Mouse (Mus musculus) embryonic facial prominence, embryonic 11.5 days (tissue): ENCODE measurements around the gene Chst11. TPM values are rescaled to one million over a fixed set of nuclear protein-coding genes. Genes with fewer than 3 reads are reported as not detected.
A peak's percentile ranks its signal among the peaks of the same experiment; 100 is the strongest.

Source experiments
- ATAC-seq: fragments of 200-750 bp; cut with Nextera tagmentation; replicated peaks from 2 replicates; pipeline ENCODE4 v1.8.0; 2017; ENCODE audit warnings: low read depth; ENCODE audit not compliant: insufficient number of reproducible peaks, low FRiP score, low TSS enrichment
- DNase-seq: peaks from one replicate; pipeline ENCODE4 v3.0.0-alpha.2; 2015; ENCODE audit warnings: low spot score
- H3K27ac ChIP-seq: fragments of 300-500 bp; sonication (generic); replicated peaks from 2 replicates; pipeline ENCODE4 v1.5.1; 2014; ENCODE audit warnings: mild to moderate bottlenecking, low read depth, low read length, control low read depth
- H3K27me3 ChIP-seq: fragments of 300-500 bp; sonication (generic); 2 replicates; pipeline ENCODE4 v1.6.1; 2014; ENCODE audit warnings: mild to moderate bottlenecking, low read length, moderate library complexity, mixed read lengths; ENCODE audit not compliant: control insufficient read depth, insufficient read depth
- H3K36me3 ChIP-seq: fragments of 300-500 bp; sonication (generic); replicated peaks from 2 replicates; pipeline ENCODE4 v1.6.1; 2014; ENCODE audit warnings: low read depth, mild to moderate bottlenecking, low read length, moderate library complexity, mixed read lengths; ENCODE audit not compliant: control insufficient read depth, insufficient read depth
- H3K4me1 ChIP-seq: fragments of 300-500 bp; sonication (generic); 2 replicates; pipeline ENCODE4 v1.6.1; 2014; ENCODE audit warnings: low read length, mixed read lengths; ENCODE audit not compliant: control insufficient read depth, insufficient read depth
- H3K4me2 ChIP-seq: fragments of 300-500 bp; sonication (generic); 2 replicates; pipeline ENCODE4 v1.6.1; 2014; ENCODE audit warnings: low read depth, mild to moderate bottlenecking, control low read depth, low read length, moderate library complexity
- H3K4me3 ChIP-seq: fragments of 300-500 bp; sonication (generic); 2 replicates; pipeline ENCODE4 v1.5.1; 2014; ENCODE audit warnings: low read depth, low read length, control low read depth
- H3K9ac ChIP-seq: fragments of 300-500 bp; sonication (generic); replicated peaks from 2 replicates; pipeline ENCODE4 v1.6.1; 2014; ENCODE audit warnings: mild to moderate bottlenecking, control low read depth, low read length
- H3K9me3 ChIP-seq: fragments of 300-500 bp; sonication (generic); replicated peaks from 2 replicates; pipeline ENCODE4 v1.6.1; 2016; ENCODE audit warnings: mild to moderate bottlenecking, low read length, inconsistent platforms, mixed read lengths; ENCODE audit not compliant: control insufficient read depth
- WGBS: fragments of 180-500 bp; shearing (Covaris S2); extraction: QIAGEN DNeasy Blood & Tissue Kit; methylation state at CpG from one replicate; pipeline ENCODE4 v1.1.7; 2014; 5-methylcytosine and 5-hydroxymethylcytosine counted together
- polyA plus RNA-seq: library from polyadenylated mRNA; unstranded; fragments of >200 nt; fragmentation: Nextera tagmentation; extraction: Ambion mirVana; gene quantifications from 2 replicates; pipeline ENCODE4 v1.2.1, GENCODE M21; 2014

The Chst11 gene
- polyA plus RNA-seq, 1 experiment from 2014 or later = 2.1 TPM

DNA sequence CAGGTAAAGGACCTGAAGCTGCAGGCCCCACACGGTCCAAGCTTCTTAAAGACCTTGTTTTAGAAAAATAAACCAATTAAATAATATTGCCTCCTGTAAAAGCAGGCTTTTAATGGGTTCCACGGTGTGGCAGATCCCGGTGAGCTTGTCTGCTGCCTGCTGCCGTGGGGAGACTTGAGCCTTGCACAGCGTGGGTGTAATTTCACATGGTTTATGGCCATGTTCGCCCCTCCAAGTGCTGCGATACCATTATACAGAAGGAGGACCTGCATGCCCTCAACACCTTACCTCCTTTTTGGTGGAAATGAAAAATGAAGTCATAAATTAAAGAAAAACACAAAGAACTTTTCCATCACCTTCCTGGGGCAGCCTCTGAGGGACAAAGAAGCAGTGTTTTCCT lies 103.0 kb downstream of the Chst11 start:
- Histone ChIP-seq H3K27me3 (no peaks in the 10 kb centered on the region), H3K27ac (0 out of 2 replicates have a peak overlapping the region, but pooled peaks have one; percentile 13), H3K9me3 (no peaks in the 10 kb centered on the region), H3K9ac (no peak overlapping the region), H3K4me1 (no peaks in the 10 kb centered on the region; the same call in 1 of the 2 replicates), H3K36me3 (no peaks in the 10 kb centered on the region), H3K4me3 (no peak overlapping the region), H3K4me2 (no peak overlapping the region)
- DNase-seq = no peak
- no peak for ATAC-seq
- 69% methylated on average over 7 of the region's 7 CpGs for WGBS

- no peak for DNase-seq
- no peaks in the 10 kb centered on the region for H3K36me3 ChIP-seq
- H3K9ac ChIP-seq = no peak overlapping the region
- no peaks in the 10 kb centered on the region for H3K9me3 ChIP-seq
- H3K27ac ChIP-seq = no peak overlapping the region
- H3K4me2 ChIP-seq = no peak overlapping the region
- WGBS = 44% methylated on average over 2 of the region's 2 CpGs
- H3K4me3 ChIP-seq = no peak overlapping the region
- H3K4me1 ChIP-seq = no peaks in the 10 kb centered on the region; the same call in 1 of the 2 replicates
- no peak for ATAC-seq
- no peaks in the 10 kb centered on the region for H3K27me3 ChIP-seq
Observed at GRCm38 (mm10) chr10:83088826-83089225, 103.5 kb downstream of the Chst11 start.

DNA sequence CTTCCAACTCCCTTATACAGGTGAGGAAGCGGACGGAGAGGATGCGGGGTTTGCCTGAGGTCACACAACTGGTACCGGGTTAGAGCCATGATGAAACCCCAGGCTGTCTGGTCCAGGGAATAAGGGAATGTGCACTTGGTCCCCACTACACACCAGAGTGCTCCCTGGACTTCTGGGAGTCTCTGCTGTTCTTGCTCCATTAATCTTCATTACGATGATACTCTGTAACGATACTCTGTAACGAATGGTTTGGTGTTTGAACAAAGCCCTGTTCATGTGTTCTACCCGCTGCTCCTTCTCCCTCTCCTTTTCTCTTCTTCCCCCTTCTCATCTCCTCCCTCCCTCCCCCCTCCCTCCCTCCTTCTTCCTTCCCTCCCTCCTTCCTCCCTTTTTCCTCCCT lies 104.9 kb downstream of the Chst11 start:
- H3K27ac ChIP-seq = no peak overlapping the region
- no peaks in the 10 kb centered on the region; the same call in 1 of the 2 replicates for H3K4me1 ChIP-seq
- no peaks in the 10 kb centered on the region for H3K36me3 ChIP-seq
- H3K9ac ChIP-seq = no peak overlapping the region
- H3K4me2 ChIP-seq = no peak overlapping the region
- no peak for ATAC-seq
- no peak overlapping the region for H3K4me3 ChIP-seq
- H3K9me3 ChIP-seq = no peaks in the 10 kb centered on the region
- no peak for DNase-seq
- 83% methylated on average over 8 of the region's 8 CpGs for WGBS
- no peaks in the 10 kb centered on the region for H3K27me3 ChIP-seq

GRCm38 (mm10) chr10:83093705-83094104 lies 108.4 kb downstream of the Chst11 start:
- no peak overlapping the region for H3K27ac ChIP-seq
- ATAC-seq = no peak
- peaks cover 3% of the 10 kb centered on the region; the same call in 1 of the 2 replicates for H3K4me1 ChIP-seq

DNA sequence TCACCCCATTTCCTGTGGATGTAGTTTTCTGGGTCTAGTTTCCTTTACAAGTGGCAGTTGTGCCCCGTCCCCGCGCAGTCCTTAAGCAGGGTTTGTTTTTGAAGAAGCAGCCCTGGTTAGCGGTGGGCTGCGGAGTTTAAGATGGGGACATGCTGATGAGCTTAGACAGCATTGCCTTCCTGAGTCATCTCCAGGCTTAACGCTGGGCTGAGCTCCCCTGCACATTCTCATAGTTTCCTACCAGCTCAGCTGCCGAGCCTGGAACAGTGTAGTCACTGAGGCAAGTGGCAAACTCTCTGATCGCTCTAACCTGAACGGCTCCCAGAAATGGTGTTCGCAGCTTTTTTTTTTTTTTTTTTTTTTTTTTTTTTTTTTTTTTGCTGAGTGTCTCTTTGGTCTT lies 109.0 kb downstream of the Chst11 start:
- DNase-seq (no peak), ATAC-seq (no peak)
- no peak overlapping the region for H3K4me3 ChIP-seq
- H3K36me3 ChIP-seq = no peaks in the 10 kb centered on the region
- H3K27ac ChIP-seq = no peak overlapping the region
- H3K9ac ChIP-seq = no peak overlapping the region
- 84% methylated on average over 10 of the region's 10 CpGs for WGBS
- H3K4me2 ChIP-seq = no peak overlapping the region
- no peaks in the 10 kb centered on the region for H3K27me3 ChIP-seq
- H3K9me3 ChIP-seq = no peaks in the 10 kb centered on the region
- 0 out of 2 replicates have a peak, but pooled peaks cover 3% of the 10 kb centered on the region for H3K4me1 ChIP-seq

More at GRCm38 (mm10) chr10:83093705-83094104, 108.4 kb downstream of the Chst11 start:
- Histone ChIP-seq H3K4me3 (no peak overlapping the region), H3K27me3 (no peaks in the 10 kb centered on the region), H3K4me2 (no peak overlapping the region), H3K9me3 (no peaks in the 10 kb centered on the region), H3K9ac (no peak overlapping the region), H3K36me3 (no peaks in the 10 kb centered on the region)
- WGBS = 83% methylated on average over 6 of the region's 6 CpGs
- no peak for DNase-seq

- WGBS = 64% methylated on average over 16 of the region's 16 CpGs
- DNase-seq = no peak
- Histone ChIP-seq H3K36me3 (no peaks in the 10 kb centered on the region), H3K4me1 (0 out of 2 replicates have a peak, but pooled peaks cover 3% of the 10 kb centered on the region), H3K9me3 (no peaks in the 10 kb centered on the region), H3K9ac (no peak overlapping the region), H3K4me3 (no peak overlapping the region), H3K27me3 (no peaks in the 10 kb centered on the region), H3K4me2 (no peak overlapping the region), H3K27ac (no peak overlapping the region)
- ATAC-seq = no peak
Observed at GRCm38 (mm10) chr10:83094821-83095725, 109.8 kb downstream of the Chst11 start.

- H3K27ac ChIP-seq = no peak overlapping the region
- no peaks in the 10 kb centered on the region for H3K36me3 ChIP-seq
- WGBS = 90% methylated on average over 6 of the region's 6 CpGs
- no peaks in the 10 kb centered on the region for H3K9me3 ChIP-seq
- no peak overlapping the region for H3K9ac ChIP-seq
- no peaks in the 10 kb centered on the region for H3K27me3 ChIP-seq
- H3K4me2 ChIP-seq = no peak overlapping the region
- no peak overlapping the region for H3K4me3 ChIP-seq
- DNase-seq (no peak), ATAC-seq (no peak)
- H3K4me1 ChIP-seq = peaks cover 5% of the 10 kb centered on the region; the same call in 1 of the 2 replicates
Observed at GRCm38 (mm10) chr10:83096257-83096656, 111.0 kb downstream of the Chst11 start.

DNA sequence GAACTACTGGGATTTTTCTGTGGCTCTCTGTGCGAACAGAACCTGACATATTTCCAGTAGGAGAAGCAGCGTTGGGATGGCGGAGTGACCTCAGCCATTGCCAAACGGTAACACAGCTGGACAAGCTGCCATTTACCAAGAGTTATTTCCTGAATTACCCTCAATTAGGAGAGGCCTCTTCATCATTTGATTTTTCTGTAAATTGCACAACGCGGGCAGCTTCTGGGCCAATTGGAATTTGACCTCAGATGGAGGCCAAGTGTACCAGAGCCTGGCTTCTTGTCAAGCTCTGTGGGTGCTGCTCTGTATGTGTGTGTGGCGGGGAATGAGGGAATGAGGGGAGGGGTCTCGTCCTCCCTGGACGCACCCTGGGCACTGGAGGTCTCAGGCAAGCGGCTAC lies 113.6 kb downstream of the Chst11 start:
- Histone ChIP-seq H3K36me3 (no peaks in the 10 kb centered on the region), H3K9ac (no peak overlapping the region), H3K9me3 (no peaks in the 10 kb centered on the region), H3K27me3 (no peaks in the 10 kb centered on the region; the same call in 1 of the 2 replicates), H3K4me2 (no peak overlapping the region), H3K27ac (no peak overlapping the region; the same call in 1 of the 2 replicates), H3K4me1 (peaks cover 5% of the 10 kb centered on the region; the same call in 1 of the 2 replicates), H3K4me3 (no peak overlapping the region)
- 50% methylated on average over 10 of the region's 10 CpGs for WGBS
- ATAC-seq (no peak), DNase-seq (no peak)
